Mouse (Mus musculus) limb, embryonic 11.5 days (tissue): ENCODE measurements around the gene Gtdc1. TPM values are rescaled to one million over a fixed set of nuclear protein-coding genes. Genes with fewer than 3 reads are reported as not detected.

Experiments used
- ATAC-seq: fragments of 200-750 bp; cut with Nextera tagmentation; 2 replicates; pipeline ENCODE4 v1.8.0; 2017; ENCODE audit warnings: low read depth; ENCODE audit not compliant: insufficient number of reproducible peaks, low FRiP score, low TSS enrichment
- DNase-seq: peaks from one replicate; pipeline ENCODE4 v3.0.0-alpha.2; 2015; ENCODE audit warnings: low spot score
- H3K27ac ChIP-seq: fragments of 300-500 bp; sonication (generic); replicated peaks from 2 replicates; pipeline ENCODE4 v1.5.1; 2014; ENCODE audit warnings: low read depth, mild to moderate bottlenecking, low read length
- H3K27me3 ChIP-seq: fragments of 300-500 bp; sonication (generic); 2 replicates; pipeline ENCODE4 v1.6.1; 2014; ENCODE audit warnings: mild to moderate bottlenecking, low read length, mixed read lengths; ENCODE audit not compliant: control insufficient read depth, insufficient read depth
- H3K36me3 ChIP-seq: fragments of 300-500 bp; sonication (generic); 2 replicates; pipeline ENCODE4 v1.6.1; 2014; ENCODE audit warnings: mild to moderate bottlenecking, low read length, moderate library complexity, mixed read lengths; ENCODE audit not compliant: control insufficient read depth, insufficient read depth
- H3K4me1 ChIP-seq: fragments of 300-500 bp; sonication (generic); 2 replicates; pipeline ENCODE4 v1.6.1; 2014; ENCODE audit warnings: low read length, mixed read lengths; ENCODE audit not compliant: control insufficient read depth, insufficient read depth
- H3K4me2 ChIP-seq: fragments of 300-500 bp; sonication (generic); 2 replicates; pipeline ENCODE4 v1.6.1; 2014; ENCODE audit warnings: low read depth, mild to moderate bottlenecking, moderate library complexity; ENCODE audit not compliant: severe bottlenecking
- H3K4me3 ChIP-seq: fragments of 300-500 bp; sonication (generic); 2 replicates; pipeline ENCODE4 v1.5.1; 2014; ENCODE audit warnings: low read depth, low read length
- H3K9ac ChIP-seq: fragments of 300-500 bp; sonication (generic); 2 replicates; pipeline ENCODE4 v1.6.1; 2014; ENCODE audit warnings: mild to moderate bottlenecking, low read length
- H3K9me3 ChIP-seq: fragments of 300-500 bp; sonication (generic); 2 replicates; pipeline ENCODE4 v1.6.1; 2016; ENCODE audit warnings: low read length; ENCODE audit not compliant: control insufficient read depth
- WGBS: fragments of 180-500 bp; shearing (Covaris S2); extraction: QIAGEN DNeasy Blood & Tissue Kit; methylation state at CpG from one replicate; pipeline ENCODE4 v1.1.7; 2014; 5-methylcytosine and 5-hydroxymethylcytosine counted together
- polyA plus RNA-seq: library from polyadenylated mRNA; unstranded; fragments of >200 nt; fragmentation: Nextera tagmentation; extraction: Ambion mirVana; gene quantifications from 2 replicates; pipeline ENCODE4 v1.2.1, GENCODE M21; 2014

The Gtdc1 gene
- polyA plus RNA-seq, result 9.7 and 14.3 TPM in 2 replicates

DNA sequence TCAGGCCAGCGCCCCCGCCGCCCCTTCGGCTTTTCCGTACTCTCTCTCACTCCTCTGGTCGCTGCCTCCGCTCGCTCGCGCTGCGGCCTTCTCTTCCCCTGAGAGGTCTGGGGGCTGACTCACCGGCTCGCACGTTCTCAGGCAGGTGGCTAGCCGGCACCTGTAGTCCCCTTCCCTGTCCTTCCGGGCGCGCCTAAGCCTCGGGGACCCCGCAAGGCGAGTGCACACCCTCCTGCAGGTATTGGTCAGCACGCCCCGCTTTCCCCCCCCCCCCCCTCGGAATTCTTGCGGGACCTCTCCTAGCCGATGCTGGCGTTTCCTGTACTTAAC, at the start of gene Gtdc1:
TSS of gene Gtdc1 (minus strand) at position 176 of the 330 bp plus-strand sequence.
- peak within 1 kb of the TSS; percentile 75 for H3K27ac ChIP-seq
- DNase-seq, result no peak
- H3K9me3 ChIP-seq, result no peaks in the 10 kb centered on the region
- H3K4me3 ChIP-seq, result peak within 1 kb of the TSS; percentile 62
- no peak; the same call in none of the 2 replicates for ATAC-seq
- under 1% methylated on average over 26 of the region's 27 CpGs for WGBS
- H3K9ac ChIP-seq, result peak within 1 kb of the TSS; percentile 68
- H3K36me3 ChIP-seq, result no peaks in the 10 kb centered on the region
- H3K27me3 ChIP-seq, result no peaks in the 10 kb centered on the region
- no peaks in the 10 kb centered on the region for H3K4me1 ChIP-seq
- peak within 1 kb of the TSS; percentile 70 for H3K4me2 ChIP-seq

DNA sequence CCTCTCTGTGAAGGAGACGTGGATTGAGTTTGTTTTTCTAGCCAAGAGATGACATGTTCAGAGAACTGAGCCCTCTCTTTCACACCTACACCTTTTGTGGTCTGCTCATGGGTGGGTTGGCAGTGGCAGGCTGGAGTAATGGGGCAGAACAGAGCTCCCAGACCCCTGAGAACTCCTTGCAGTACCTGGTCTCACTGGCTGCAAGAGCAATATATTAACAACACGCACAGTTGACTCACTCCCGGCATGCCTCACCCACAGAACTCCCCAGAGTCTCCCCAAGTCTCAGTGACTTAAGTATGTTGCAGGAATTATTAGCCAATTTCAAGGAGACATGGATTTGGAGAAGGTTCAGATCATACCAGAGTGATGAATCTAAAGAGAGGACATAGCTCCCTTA, 49.6 kb upstream of the Gtdc1 start:
- DNase-seq (no peak), ATAC-seq (no peak)
- H3K36me3 ChIP-seq, result no peaks in the 10 kb centered on the region
- H3K9me3 ChIP-seq, result no peaks in the 10 kb centered on the region
- H3K27me3 ChIP-seq, result no peaks in the 10 kb centered on the region
- 57% methylated on average over 3 of the region's 3 CpGs for WGBS
- H3K27ac ChIP-seq, result no peak overlapping the region
- no peak overlapping the region for H3K4me3 ChIP-seq
- H3K4me2 ChIP-seq, result no peak overlapping the region
- H3K4me1 ChIP-seq, result no peaks in the 10 kb centered on the region
- H3K9ac ChIP-seq, result no peak overlapping the region

DNA sequence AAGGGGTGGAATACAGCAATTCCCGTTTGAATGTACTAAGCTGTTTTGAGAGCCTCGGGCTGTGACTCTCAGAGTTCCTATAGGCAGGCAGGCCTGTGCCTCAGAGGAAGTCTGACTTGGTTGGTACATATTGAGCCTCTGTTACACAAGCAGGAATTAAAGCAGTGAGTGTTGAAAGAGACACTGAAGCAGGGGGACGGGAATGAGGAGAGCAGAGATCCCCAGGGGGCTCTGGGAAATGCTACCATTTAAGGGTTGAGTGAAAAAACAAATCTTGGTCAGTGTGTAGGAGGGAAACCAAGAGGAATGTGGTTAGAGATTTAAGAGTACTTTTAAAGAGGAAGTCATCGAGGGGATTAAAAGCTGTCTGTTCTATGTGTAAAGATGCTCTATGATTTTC, 49.0 kb upstream of the Gtdc1 start:
- no peaks in the 10 kb centered on the region for H3K36me3 ChIP-seq
- no peaks in the 10 kb centered on the region for H3K27me3 ChIP-seq
- no peak for DNase-seq
- H3K4me1 ChIP-seq, result no peaks in the 10 kb centered on the region
- 63% methylated on average over 4 of the region's 4 CpGs for WGBS
- no peak overlapping the region for H3K4me3 ChIP-seq
- no peak overlapping the region for H3K4me2 ChIP-seq
- H3K27ac ChIP-seq, result no peak overlapping the region
- H3K9ac ChIP-seq, result no peak overlapping the region
- H3K9me3 ChIP-seq, result no peaks in the 10 kb centered on the region
- no peak for ATAC-seq

DNA sequence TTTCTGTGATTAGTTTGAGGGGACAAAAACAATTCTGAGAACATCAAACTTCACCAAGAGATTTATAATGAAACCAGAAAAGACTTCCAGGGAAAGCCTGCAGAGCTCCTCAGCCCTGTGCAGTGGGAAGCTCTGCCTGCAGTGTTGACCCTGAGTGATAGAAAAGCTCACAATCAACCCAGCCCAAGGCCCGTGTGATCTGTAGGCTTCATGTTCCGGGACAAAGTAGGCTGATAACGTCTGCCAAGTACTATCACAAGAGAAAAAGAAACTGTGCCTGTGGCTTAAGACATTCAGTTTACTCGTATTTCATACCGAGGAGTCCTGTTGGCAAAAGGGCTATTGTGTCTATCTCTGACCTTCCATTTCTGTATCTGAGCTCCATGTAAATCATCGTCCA, 46.4 kb upstream of the Gtdc1 start:
- H3K4me2 ChIP-seq, result no peak overlapping the region
- H3K4me1 ChIP-seq, result no peaks in the 10 kb centered on the region
- no peak overlapping the region for H3K27ac ChIP-seq
- no peak overlapping the region for H3K9ac ChIP-seq
- H3K27me3 ChIP-seq, result no peaks in the 10 kb centered on the region
- H3K36me3 ChIP-seq, result no peaks in the 10 kb centered on the region
- H3K4me3 ChIP-seq, result no peak overlapping the region
- WGBS, result 90% methylated on average over 6 of the region's 6 CpGs
- no peaks in the 10 kb centered on the region for H3K9me3 ChIP-seq
- DNase-seq (no peak), ATAC-seq (no peak)

DNA sequence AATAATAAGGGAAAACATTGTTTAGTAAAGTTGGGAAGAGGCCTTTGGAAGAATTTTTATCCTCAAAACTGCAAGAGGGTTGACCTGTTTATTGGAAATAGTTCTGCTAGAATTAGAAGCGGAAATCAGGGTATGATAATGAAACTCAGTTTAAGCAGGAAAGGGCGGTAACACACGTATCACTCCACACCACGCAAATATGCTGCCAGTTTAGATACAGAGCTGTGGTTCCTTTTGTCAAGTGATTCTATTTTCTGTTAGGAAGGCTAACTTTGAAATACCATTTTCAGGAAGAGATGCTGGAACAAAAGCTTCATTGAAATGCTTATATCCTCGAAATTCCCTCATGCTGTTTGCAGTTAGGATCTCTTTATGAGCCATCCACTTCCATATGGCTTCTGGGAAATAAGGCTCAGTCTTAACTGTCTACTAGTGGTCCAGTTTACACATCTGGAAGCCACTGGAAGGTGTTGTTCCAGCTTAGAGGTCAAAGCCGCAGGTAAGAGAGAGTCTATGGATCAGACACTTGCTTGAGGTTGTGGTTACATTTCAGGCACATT, 42.7 kb upstream of the Gtdc1 start:
- Histone ChIP-seq H3K4me3 (no peak overlapping the region), H3K27ac (no peak overlapping the region), H3K9ac (no peak overlapping the region), H3K27me3 (no peaks in the 10 kb centered on the region), H3K4me1 (no peaks in the 10 kb centered on the region), H3K36me3 (no peaks in the 10 kb centered on the region), H3K4me2 (no peak overlapping the region), H3K9me3 (no peaks in the 10 kb centered on the region)
- 92% methylated on average over 6 of the region's 6 CpGs for WGBS
- DNase-seq (no peak), ATAC-seq (no peak)

DNA sequence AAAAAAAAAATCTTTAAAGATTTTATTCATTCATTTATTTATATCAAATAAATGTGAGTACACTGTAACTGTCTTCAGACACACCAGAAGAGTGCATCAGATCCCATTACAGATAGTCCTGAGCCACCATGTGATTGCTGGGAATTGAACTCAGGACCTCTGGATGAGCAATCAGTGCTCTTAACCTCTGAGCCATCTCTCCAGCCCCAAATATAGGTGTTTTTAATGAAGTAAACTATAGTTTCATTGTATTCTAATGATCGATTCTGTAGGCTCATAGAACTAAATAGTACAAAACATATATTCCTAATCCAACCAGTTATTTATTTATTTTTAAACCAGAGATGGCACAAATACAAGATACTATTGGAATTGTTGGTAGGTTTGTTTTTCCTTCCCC, 42.2 kb upstream of the Gtdc1 start:
- Histone ChIP-seq H3K27me3 (no peaks in the 10 kb centered on the region), H3K9ac (no peak overlapping the region), H3K27ac (no peak overlapping the region), H3K4me3 (no peak overlapping the region), H3K9me3 (no peaks in the 10 kb centered on the region), H3K36me3 (no peaks in the 10 kb centered on the region), H3K4me2 (no peak overlapping the region), H3K4me1 (no peaks in the 10 kb centered on the region)
- ATAC-seq, result no peak
- DNase-seq, result no peak
- 88% methylated on average over 1 of the region's 1 CpGs for WGBS

DNA sequence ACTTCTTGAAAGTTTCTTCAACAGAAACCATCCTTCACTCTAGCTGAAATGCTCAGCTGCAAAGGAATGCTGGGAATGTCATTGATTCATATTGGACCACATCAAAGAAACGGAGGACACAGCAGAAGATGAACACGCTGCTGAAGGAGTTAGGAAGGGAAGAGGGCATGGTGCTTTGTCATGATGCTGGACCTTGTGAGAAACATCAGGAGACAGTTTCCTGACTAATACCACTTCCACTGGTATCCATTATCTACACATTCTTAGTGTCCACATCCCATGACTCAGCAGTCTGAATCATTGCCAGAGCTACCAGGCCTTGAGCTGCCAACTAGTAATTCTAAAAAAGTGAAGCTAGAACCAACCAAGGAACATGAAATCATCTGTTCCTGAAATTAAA, 41.8 kb upstream of the Gtdc1 start:
- Histone ChIP-seq H3K27ac (no peak overlapping the region), H3K27me3 (no peaks in the 10 kb centered on the region), H3K9me3 (no peaks in the 10 kb centered on the region), H3K4me1 (no peaks in the 10 kb centered on the region), H3K4me2 (no peak overlapping the region), H3K4me3 (no peak overlapping the region), H3K9ac (no peak overlapping the region), H3K36me3 (no peaks in the 10 kb centered on the region)
- 78% methylated on average over 2 of the region's 2 CpGs for WGBS
- DNase-seq, result no peak
- no peak for ATAC-seq

DNA sequence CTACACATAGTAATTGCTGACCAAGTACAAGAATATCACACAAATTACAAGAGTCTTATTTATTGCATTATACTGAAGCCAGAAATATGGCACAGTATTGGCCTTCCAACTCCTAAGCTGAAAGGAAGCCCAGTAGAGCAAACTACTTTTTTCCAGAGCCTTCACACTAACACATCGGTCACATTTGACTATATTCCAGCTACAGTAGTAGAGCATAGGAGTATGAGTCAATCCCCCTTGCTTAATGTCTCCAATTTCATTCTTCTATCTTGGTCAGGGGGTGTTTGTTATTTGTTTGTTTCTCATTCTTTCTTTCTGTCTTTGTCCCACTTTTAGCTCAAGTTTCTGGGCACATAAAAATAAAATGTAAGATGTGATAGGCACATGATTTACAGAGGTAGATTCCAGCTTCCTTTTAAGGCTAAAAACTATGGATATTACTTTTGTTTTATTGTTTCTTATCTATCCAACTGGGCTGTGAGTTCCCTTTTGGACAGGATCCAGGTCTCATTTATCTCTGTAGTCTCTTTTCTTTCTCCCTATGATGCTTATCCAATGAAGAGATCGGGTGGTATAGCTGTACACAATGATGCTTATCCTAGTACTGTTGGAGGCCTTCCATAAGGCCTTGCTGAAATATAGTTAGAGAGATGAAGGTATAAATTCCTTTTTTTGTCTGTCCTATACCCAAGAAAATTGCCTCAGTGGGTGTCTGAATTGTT, 38.5 kb upstream of the Gtdc1 start:
- H3K4me3 ChIP-seq, result no peak overlapping the region
- H3K4me2 ChIP-seq, result no peak overlapping the region
- H3K4me1 ChIP-seq, result no peaks in the 10 kb centered on the region
- no peak for DNase-seq
- ATAC-seq, result no peak
- 95% methylated on average over 2 of the region's 2 CpGs for WGBS
- H3K36me3 ChIP-seq, result no peaks in the 10 kb centered on the region
- H3K9me3 ChIP-seq, result no peaks in the 10 kb centered on the region
- H3K9ac ChIP-seq, result no peak overlapping the region
- no peak overlapping the region for H3K27ac ChIP-seq
- H3K27me3 ChIP-seq, result no peaks in the 10 kb centered on the region

DNA sequence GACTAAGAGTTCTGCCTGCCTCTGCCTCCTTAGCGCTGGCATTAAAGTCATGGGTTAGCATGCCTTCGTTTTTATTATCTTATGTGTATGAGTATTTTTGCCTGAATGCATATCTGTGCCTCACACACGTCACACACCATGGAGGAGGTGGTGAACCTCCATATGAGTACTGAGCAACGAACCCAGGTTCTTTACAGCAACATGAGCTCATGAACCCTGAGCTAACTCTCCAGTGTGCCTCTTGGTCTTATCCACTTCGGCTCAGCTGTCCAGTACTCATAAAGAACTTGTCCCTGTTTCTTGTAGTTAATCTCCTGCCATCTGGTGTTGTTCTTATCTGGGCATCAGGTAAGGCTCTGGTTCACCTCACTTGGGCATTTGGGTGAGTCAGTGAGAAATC, 35.2 kb upstream of the Gtdc1 start:
- H3K9me3 ChIP-seq, result no peaks in the 10 kb centered on the region
- no peaks in the 10 kb centered on the region for H3K27me3 ChIP-seq
- H3K4me2 ChIP-seq, result no peak overlapping the region
- ATAC-seq, result no peak
- no peaks in the 10 kb centered on the region for H3K4me1 ChIP-seq
- DNase-seq, result no peak
- H3K9ac ChIP-seq, result no peak overlapping the region
- no peak overlapping the region for H3K27ac ChIP-seq
- H3K36me3 ChIP-seq, result no peaks in the 10 kb centered on the region
- 79% methylated on average over 5 of the region's 5 CpGs for WGBS
- H3K4me3 ChIP-seq, result no peak overlapping the region
